Mouse (Mus musculus) NIH3T3 (cell line): ENCODE data around the gene Rag1.

ENCODE experiments used
- DNase-seq: peaks from one replicate; pipeline ENCODE4 v3.0.0-alpha.2; 2012; ENCODE audit warnings: low read depth

Gene Rag1

GRCm38 (mm10) chr2:101591356-101591755, 57.9 kb downstream of the Rag1 start:
- no peak for DNase-seq
